Mouse (Mus musculus) erythroblast, embryonic 14.5 days (primary cell): ENCODE measurements around the gene Cutc.

Experiments
- GATA1 ChIP-seq: IDR thresholded peaks from 2 replicates; pipeline ENCODE4 v1.6.1; 2012; ENCODE audit warnings: low read length, inconsistent platforms, mixed read lengths
- TAL1 ChIP-seq: IDR thresholded peaks from 3 replicates; pipeline ENCODE4 v1.6.1; 2012; ENCODE audit warnings: low read length, inconsistent platforms, mixed read lengths

DNA sequence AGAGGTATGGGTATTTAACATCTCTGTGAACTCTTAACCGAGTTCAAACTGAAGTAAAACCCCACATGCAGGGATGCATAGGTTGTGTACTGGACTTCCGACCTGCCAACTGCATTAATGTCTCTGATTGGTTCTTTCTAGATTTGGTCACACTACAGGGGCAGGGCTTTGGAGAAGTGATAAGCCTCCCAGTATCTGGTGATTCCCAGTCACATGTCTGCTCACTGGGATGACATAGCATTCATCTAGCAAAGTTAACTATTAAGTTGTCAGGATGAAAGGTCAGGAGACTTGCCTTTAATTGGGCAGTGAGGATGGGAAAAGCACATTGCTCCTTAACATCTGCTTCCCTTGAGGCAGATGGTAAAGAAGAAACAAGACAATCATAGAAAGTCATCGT is 29.2 kb downstream of the Cutc start, which contains the start of gene Abcc2:
- TF ChIP-seq GATA1 (no peak), TAL1 (no peak)
